Mouse (Mus musculus) WW6 (cell line): ENCODE data around the gene Sigirr.

Experiments used
- DNase-seq: peaks from one replicate; pipeline ENCODE4 v3.0.0-alpha.2; 2013; ENCODE audit warnings: low read depth, low spot score

The Sigirr gene

GRCm38 (mm10) chr7:141060426-141061242 is 39.7 kb downstream of the Sigirr start, which contains the start of gene B4galnt4:
Gene B4galnt4 (plus strand): TSS chr7:141061104.
- DNase-seq: peak; percentile 60

- no peak for DNase-seq
Observed at GRCm38 (mm10) chr7:141059929-141060328, 40.4 kb downstream of the Sigirr start.

- no peak for DNase-seq
Observed at GRCm38 (mm10) chr7:141058601-141059341, 41.6 kb downstream of the Sigirr start.

- no peak for DNase-seq
Observed at GRCm38 (mm10) chr7:141057541-141057940, 42.8 kb downstream of the Sigirr start.

- no peak for DNase-seq
Observed at GRCm38 (mm10) chr7:141056976-141057375, 43.4 kb downstream of the Sigirr start.

GRCm38 (mm10) chr7:141055785-141056184 is 44.6 kb downstream of the Sigirr start:
- no peak for DNase-seq

GRCm38 (mm10) chr7:141052421-141052820 is 48.0 kb downstream of the Sigirr start:
- DNase-seq: no peak

- DNase-seq: no peak
Observed at GRCm38 (mm10) chr7:141052016-141052415, 48.4 kb downstream of the Sigirr start.

- peak; percentile 85 for DNase-seq
Observed at GRCm38 (mm10) chr7:141051060-141051685, 49.2 kb downstream of the Sigirr start.

GRCm38 (mm10) chr7:141049326-141049725 is 51.0 kb downstream of the Sigirr start:
- DNase-seq: no peak

- DNase-seq: peak; percentile 91
Observed at GRCm38 (mm10) chr7:141048226-141049218, 51.9 kb downstream of the Sigirr start.

- no peak for DNase-seq
Observed at GRCm38 (mm10) chr7:141047581-141048225, 52.7 kb downstream of the Sigirr start.

GRCm38 (mm10) chr7:141046931-141047580 is 53.3 kb downstream of the Sigirr start:
- no peak for DNase-seq

- no peak for DNase-seq
Observed at GRCm38 (mm10) chr7:141042539-141042938, 57.8 kb downstream of the Sigirr start.

GRCm38 (mm10) chr7:141041661-141042060 is 58.7 kb downstream of the Sigirr start:
- no peak for DNase-seq
